Mouse (Mus musculus): ENCODE measurements around the gene 9430015G10Rik. TPM values are rescaled to one million over a fixed set of nuclear protein-coding genes. Genes with fewer than 3 reads are reported as not detected.
A peak's percentile ranks its signal among the peaks of the same experiment; 100 is the strongest.
"Not testable (repeated sequence)": the region's sequence is repeated elsewhere in the genome, so short reads cannot be mapped to it uniquely, and the experiment has no call there.

The 9430015G10Rik gene
- polyA plus RNA-seq, 1 experiment from 2014 or later, result 84.0 TPM

GRCm38 (mm10) chr4:156133943-156134605, 24.3 kb downstream of the 9430015G10Rik start:
- H3K9me3 ChIP-seq (ENCODE audit: control insufficient read depth, low read length), result no peaks in the 10 kb centered on the region
- H3K36me3 ChIP-seq (ENCODE audit: control insufficient read depth, insufficient read depth, low read length), result no peaks in the 10 kb centered on the region
- ATAC-seq (replicated peaks; ENCODE audit: low FRiP score) (no peak), DNase-seq (ENCODE audit: low spot score) (no peak)
- H3K9ac ChIP-seq (ENCODE audit: low read length), result no peak overlapping the region
- no peak overlapping the region for H3K4me2 ChIP-seq (ENCODE audit: low read depth, low read length, severe bottlenecking)
- WGBS, result 85% methylated on average over 12 of the region's 12 CpGs
- H3K27me3 ChIP-seq (ENCODE audit: control insufficient read depth, insufficient read depth, low read length), result no peaks in the 10 kb centered on the region
- H3K27ac ChIP-seq (ENCODE audit: low read depth, low read length), result no peak overlapping the region
- no peaks in the 10 kb centered on the region for H3K4me1 ChIP-seq (replicated peaks; ENCODE audit: control insufficient read depth, insufficient read depth, low read length)
- H3K4me3 ChIP-seq (ENCODE audit: low read depth, low read length), result no peak overlapping the region

GRCm38 (mm10) chr4:156135112-156135511, 25.3 kb downstream of the 9430015G10Rik start:
- Histone ChIP-seq H3K36me3 (ENCODE audit: control insufficient read depth, insufficient read depth, low read length) (no peaks in the 10 kb centered on the region), H3K27me3 (ENCODE audit: control insufficient read depth, insufficient read depth, low read length) (no peaks in the 10 kb centered on the region), H3K9ac (ENCODE audit: low read length) (no peak overlapping the region), H3K4me2 (ENCODE audit: low read depth, low read length, severe bottlenecking) (no peak overlapping the region), H3K9me3 (ENCODE audit: control insufficient read depth, low read length) (no peaks in the 10 kb centered on the region), H3K27ac (ENCODE audit: low read depth, low read length) (no peak overlapping the region), H3K4me1 (replicated peaks; ENCODE audit: control insufficient read depth, insufficient read depth, low read length) (no peaks in the 10 kb centered on the region), H3K4me3 (ENCODE audit: low read depth, low read length) (no peak overlapping the region)
- WGBS, result 93% methylated on average over 13 of the region's 13 CpGs
- ATAC-seq (replicated peaks; ENCODE audit: low FRiP score) (no peak), DNase-seq (ENCODE audit: low spot score) (no peak)

- H3K4me3 ChIP-seq (ENCODE audit: low read depth, low read length), result no peak overlapping the region
- no peak overlapping the region for H3K9ac ChIP-seq (ENCODE audit: low read length)
- H3K4me1 ChIP-seq (replicated peaks; ENCODE audit: control insufficient read depth, insufficient read depth, low read length), result no peaks in the 10 kb centered on the region
- H3K36me3 ChIP-seq (ENCODE audit: control insufficient read depth, insufficient read depth, low read length), result no peaks in the 10 kb centered on the region
- no peak overlapping the region for H3K4me2 ChIP-seq (ENCODE audit: low read depth, low read length, severe bottlenecking)
- 93% methylated on average over 14 of the region's 14 CpGs for WGBS
- no peak for DNase-seq (ENCODE audit: low spot score)
- H3K27me3 ChIP-seq (ENCODE audit: control insufficient read depth, insufficient read depth, low read length), result no peaks in the 10 kb centered on the region
- ATAC-seq (replicated peaks; ENCODE audit: low FRiP score), result no peak
- H3K9me3 ChIP-seq (ENCODE audit: control insufficient read depth, low read length), result no peaks in the 10 kb centered on the region
- no peak overlapping the region for H3K27ac ChIP-seq (ENCODE audit: low read depth, low read length)
Observed at GRCm38 (mm10) chr4:156135801-156136200, 26.0 kb downstream of the 9430015G10Rik start.

GRCm38 (mm10) chr4:156136285-156137100, 26.7 kb downstream of the 9430015G10Rik start:
- Histone ChIP-seq H3K4me2 (ENCODE audit: low read depth, low read length, severe bottlenecking) (no peak overlapping the region), H3K4me3 (ENCODE audit: low read depth, low read length) (no peak overlapping the region), H3K27ac (ENCODE audit: low read depth, low read length) (no peak overlapping the region), H3K9me3 (ENCODE audit: control insufficient read depth, low read length) (no peaks in the 10 kb centered on the region), H3K27me3 (ENCODE audit: control insufficient read depth, insufficient read depth, low read length) (no peaks in the 10 kb centered on the region), H3K9ac (ENCODE audit: low read length) (no peak overlapping the region), H3K4me1 (replicated peaks; ENCODE audit: control insufficient read depth, insufficient read depth, low read length) (no peaks in the 10 kb centered on the region), H3K36me3 (ENCODE audit: control insufficient read depth, insufficient read depth, low read length) (no peaks in the 10 kb centered on the region)
- no peak for DNase-seq (ENCODE audit: low spot score)
- ATAC-seq (replicated peaks; ENCODE audit: low FRiP score), result no peak
- WGBS, result 95% methylated on average over 30 of the region's 30 CpGs

GRCm38 (mm10) chr4:156150887-156151286, 41.1 kb downstream of the 9430015G10Rik start:
- H3K27ac ChIP-seq (ENCODE audit: low read depth, low read length); H3K4me3 ChIP-seq (ENCODE audit: low read depth, low read length); ATAC-seq (replicated peaks; ENCODE audit: low FRiP score); H3K27me3 ChIP-seq (ENCODE audit: control insufficient read depth, insufficient read depth, low read length); H3K4me2 ChIP-seq (ENCODE audit: low read depth, low read length, severe bottlenecking); H3K4me1 ChIP-seq (replicated peaks; ENCODE audit: control insufficient read depth, insufficient read depth, low read length); H3K9me3 ChIP-seq (ENCODE audit: control insufficient read depth, low read length); H3K36me3 ChIP-seq (ENCODE audit: control insufficient read depth, insufficient read depth, low read length); H3K9ac ChIP-seq (ENCODE audit: low read length): not testable (repeated sequence)
- WGBS, result 92% methylated on average over 10 of the region's 10 CpGs
- peak; percentile 9 for DNase-seq (ENCODE audit: low spot score)

- no peak overlapping the region for H3K27ac ChIP-seq (ENCODE audit: low read depth, low read length)
- H3K9ac ChIP-seq (ENCODE audit: low read length), result no peak overlapping the region
- 90% methylated on average over 3 of the region's 3 CpGs for WGBS
- H3K4me2 ChIP-seq (ENCODE audit: low read depth, low read length, severe bottlenecking), result no peak overlapping the region
- DNase-seq (ENCODE audit: low spot score) (peak; percentile 27), ATAC-seq (replicated peaks; ENCODE audit: low FRiP score) (no peak)
- no peaks in the 10 kb centered on the region; the same call in 1 of the 2 replicates for H3K9me3 ChIP-seq (ENCODE audit: control insufficient read depth, low read length)
- no peaks in the 10 kb centered on the region for H3K27me3 ChIP-seq (ENCODE audit: control insufficient read depth, insufficient read depth, low read length)
- H3K36me3 ChIP-seq (ENCODE audit: control insufficient read depth, insufficient read depth, low read length), result no peaks in the 10 kb centered on the region
- H3K4me3 ChIP-seq (ENCODE audit: low read depth, low read length), result no peak overlapping the region
- H3K4me1 ChIP-seq (replicated peaks; ENCODE audit: control insufficient read depth, insufficient read depth, low read length), result no peaks in the 10 kb centered on the region
Observed at GRCm38 (mm10) chr4:156154771-156155170, 45.0 kb downstream of the 9430015G10Rik start.

GRCm38 (mm10) chr4:156166477-156166876, 56.7 kb downstream of the 9430015G10Rik start:
- DNase-seq (ENCODE audit: low spot score), result peak; percentile 45
- Histone ChIP-seq H3K36me3 (ENCODE audit: control insufficient read depth, insufficient read depth, low read length) (peaks cover 54% of the 10 kb centered on the region), H3K4me1 (replicated peaks; ENCODE audit: control insufficient read depth, insufficient read depth, low read length) (no peaks in the 10 kb centered on the region), H3K4me3 (ENCODE audit: low read depth, low read length) (no peak overlapping the region), H3K4me2 (ENCODE audit: low read depth, low read length, severe bottlenecking) (no peak overlapping the region), H3K9ac (ENCODE audit: low read length) (no peak overlapping the region), H3K9me3 (ENCODE audit: control insufficient read depth, low read length) (no peaks in the 10 kb centered on the region; the same call in 1 of the 2 replicates), H3K27me3 (ENCODE audit: control insufficient read depth, insufficient read depth, low read length) (no peaks in the 10 kb centered on the region), H3K27ac (ENCODE audit: low read depth, low read length) (no peak overlapping the region)
- WGBS, result 93% methylated on average over 9 of the region's 9 CpGs
- ATAC-seq (replicated peaks; ENCODE audit: low FRiP score), result no peak

GRCm38 (mm10) chr4:156168611-156169010, 58.8 kb downstream of the 9430015G10Rik start:
- peak; percentile 42 for DNase-seq (ENCODE audit: low spot score)
- H3K4me2 ChIP-seq (ENCODE audit: low read depth, low read length, severe bottlenecking), result no peak overlapping the region
- no peaks in the 10 kb centered on the region for H3K9me3 ChIP-seq (ENCODE audit: control insufficient read depth, low read length)
- H3K27me3 ChIP-seq (ENCODE audit: control insufficient read depth, insufficient read depth, low read length), result no peaks in the 10 kb centered on the region
- no peak for ATAC-seq (replicated peaks; ENCODE audit: low FRiP score)
- 98% methylated on average over 8 of the region's 8 CpGs for WGBS
- H3K27ac ChIP-seq (ENCODE audit: low read depth, low read length), result no peak overlapping the region
- no peaks in the 10 kb centered on the region for H3K4me1 ChIP-seq (replicated peaks; ENCODE audit: control insufficient read depth, insufficient read depth, low read length)
- H3K4me3 ChIP-seq (ENCODE audit: low read depth, low read length), result no peak overlapping the region
- H3K9ac ChIP-seq (ENCODE audit: low read length), result no peak overlapping the region
- peaks cover 60% of the 10 kb centered on the region for H3K36me3 ChIP-seq (ENCODE audit: control insufficient read depth, insufficient read depth, low read length)

Data from forebrain, embryonic 11.5 days (tissue).